Mouse (Mus musculus) inflammation-experienced regulatory T-cells, adult 6 months (primary cell): ENCODE data around the gene Gm10974. TPM values are rescaled to one million over a fixed set of nuclear protein-coding genes. Genes with fewer than 3 reads are reported as not detected.

Experiments used
- ATAC-seq: one replicate; pipeline ENCODE4 v1.8.0; 2017
- polyA plus RNA-seq, 3 experiments: library from polyadenylated mRNA; unstranded; fragments of 100-300 nt; shearing (Covaris generic); gene quantifications; one replicate each; pipeline ENCODE4 v1.2.1; 2017

Gm10974 gene
- polyA plus RNA-seq, 3 experiments from 2014 or later = not detected

- no peak for ATAC-seq
These were observed 41.3 kb downstream of the Gm10974 start for GRCm38 (mm10) chr7:66406971-66407370.

GRCm38 (mm10) chr7:66409433-66409832 is 43.7 kb downstream of the Gm10974 start:
- ATAC-seq = no peak

GRCm38 (mm10) chr7:66413093-66413492 is 47.4 kb downstream of the Gm10974 start:
- no peak for ATAC-seq

- no peak for ATAC-seq
These were observed 51.1 kb downstream of the Gm10974 start for GRCm38 (mm10) chr7:66416829-66417228.

GRCm38 (mm10) chr7:66418981-66419380 is 53.3 kb downstream of the Gm10974 start:
- ATAC-seq = no peak

GRCm38 (mm10) chr7:66421903-66422302 is 56.2 kb downstream of the Gm10974 start:
- no peak for ATAC-seq

GRCm38 (mm10) chr7:66427053-66427436 is 61.3 kb downstream of the Gm10974 start:
- ATAC-seq = no peak

GRCm38 (mm10) chr7:66427437-66428161 is 61.9 kb downstream of the Gm10974 start, which contains the start of gene Aldh1a3:
Gene Aldh1a3, minus strand, starts transcription at chr7:66427517.
- ATAC-seq = no peak

GRCm38 (mm10) chr7:66434453-66434935 is 68.8 kb downstream of the Gm10974 start:
- no peak for ATAC-seq

Other genes starting within 250 kb of the Gm10974 start
- 1 to 10 TPM; 1.5 to 9.7 (median 4.7) TPM for gene Lrrk1, start 22.4 kb downstream of the Gm10974 start, polyA plus RNA-seq
- under 1 TPM in 2 of 3 experiments, not detected in 1; 0.28 to 0.70 TPM for gene Aldh1a3, start 61.6 kb downstream of the Gm10974 start, polyA plus RNA-seq